Mouse (Mus musculus) midbrain, embryonic 13.5 days (tissue): Measurements from ENCODE around the gene Ispd. TPM values are rescaled to one million over a fixed set of nuclear protein-coding genes. Genes with fewer than 3 reads are reported as not detected.

Experiments
- ATAC-seq: fragments of 200-750 bp; cut with Nextera tagmentation; 2 replicates; pipeline ENCODE4 v1.8.0; 2017; ENCODE audit warnings: mild to moderate bottlenecking, moderate TSS enrichment, moderate library complexity
- H3K27ac ChIP-seq: fragments of 300-500 bp; sonication (generic); 2 replicates; pipeline ENCODE4 v1.5.1; 2015; ENCODE audit warnings: inconsistent platforms, mild to moderate bottlenecking, moderate library complexity
- H3K27me3 ChIP-seq: fragments of 300-500 bp; sonication (generic); 2 replicates; pipeline ENCODE4 v1.6.1; 2015; ENCODE audit warnings: mild to moderate bottlenecking, inconsistent platforms
- H3K36me3 ChIP-seq: fragments of 300-500 bp; sonication (generic); 2 replicates; pipeline ENCODE4 v1.6.1; 2015; ENCODE audit warnings: mild to moderate bottlenecking, inconsistent platforms
- H3K4me1 ChIP-seq: fragments of 300-500 bp; sonication (generic); replicated peaks from 2 replicates; pipeline ENCODE4 v1.6.1; 2015; ENCODE audit warnings: inconsistent platforms
- H3K4me2 ChIP-seq: fragments of 300-500 bp; sonication (generic); replicated peaks from 2 replicates; pipeline ENCODE4 v1.6.1; 2015; ENCODE audit warnings: moderate library complexity, mild to moderate bottlenecking, inconsistent platforms
- H3K4me3 ChIP-seq: fragments of 300-500 bp; sonication (generic); replicated peaks from 2 replicates; pipeline ENCODE4 v1.5.1; 2015; ENCODE audit warnings: mild to moderate bottlenecking, inconsistent platforms
- H3K9ac ChIP-seq: fragments of 300-500 bp; sonication (generic); replicated peaks from 2 replicates; pipeline ENCODE4 v1.6.1; 2015; ENCODE audit warnings: mild to moderate bottlenecking, inconsistent platforms
- H3K9me3 ChIP-seq: fragments of 300-500 bp; sonication (generic); 2 replicates; pipeline ENCODE4 v1.6.1; 2016; ENCODE audit warnings: mild to moderate bottlenecking, inconsistent platforms
- WGBS: fragments of 180-500 bp; shearing (Covaris S2); methylation state at CpG from one replicate; pipeline ENCODE4 v1.1.7; 2015; 5-methylcytosine and 5-hydroxymethylcytosine counted together
- polyA plus RNA-seq: library from polyadenylated mRNA; unstranded; fragments of >200 nt; fragmentation: Nextera tagmentation; extraction: Ambion mirVana; gene quantifications from 2 replicates; pipeline ENCODE4 v1.2.1, GENCODE M21; 2015

Ispd gene
- polyA plus RNA-seq, 1 experiment from 2014 or later, result 10.9 TPM

- Histone ChIP-seq H3K9ac (no peak overlapping the region), H3K36me3 (0 out of 2 replicates have a peak, but pooled peaks cover 4% of the 10 kb centered on the region), H3K4me3 (no peak overlapping the region), H3K4me1 (peaks cover 5% of the 10 kb centered on the region), H3K27me3 (no peaks in the 10 kb centered on the region), H3K4me2 (no peak overlapping the region), H3K27ac (no peak overlapping the region), H3K9me3 (0 out of 2 replicates have a peak, but pooled peaks cover 3% of the 10 kb centered on the region)
- no peak for ATAC-seq
- 90% methylated on average over 4 of the region's 4 CpGs for WGBS
Observed at GRCm38 (mm10) chr12:36386991-36387390, 5.7 kb downstream of the Ispd start.

- H3K27ac ChIP-seq, result no peak overlapping the region
- H3K9ac ChIP-seq, result no peak overlapping the region
- H3K9me3 ChIP-seq, result 0 out of 2 replicates have a peak, but pooled peaks cover 3% of the 10 kb centered on the region
- H3K4me1 ChIP-seq, result no peaks in the 10 kb centered on the region
- 0 out of 2 replicates have a peak, but pooled peaks cover 10% of the 10 kb centered on the region for H3K36me3 ChIP-seq
- 88% methylated on average over 2 of the region's 2 CpGs for WGBS
- ATAC-seq, result no peak
- no peaks in the 10 kb centered on the region for H3K27me3 ChIP-seq
- H3K4me3 ChIP-seq, result no peak overlapping the region
- no peak overlapping the region for H3K4me2 ChIP-seq
Observed at GRCm38 (mm10) chr12:36395115-36395514, 13.9 kb downstream of the Ispd start.

GRCm38 (mm10) chr12:36423677-36424076 is 42.4 kb downstream of the Ispd start:
- H3K27me3 ChIP-seq, result no peaks in the 10 kb centered on the region
- no peaks in the 10 kb centered on the region for H3K4me1 ChIP-seq
- H3K36me3 ChIP-seq, result no peaks in the 10 kb centered on the region
- no peak overlapping the region for H3K9ac ChIP-seq
- no peaks in the 10 kb centered on the region for H3K9me3 ChIP-seq
- no peak overlapping the region for H3K27ac ChIP-seq
- no peak overlapping the region for H3K4me2 ChIP-seq
- 77% methylated on average over 10 of the region's 10 CpGs for WGBS
- ATAC-seq, result no peak
- H3K4me3 ChIP-seq, result no peak overlapping the region

GRCm38 (mm10) chr12:36425258-36425657 is 44.0 kb downstream of the Ispd start:
- Histone ChIP-seq H3K4me2 (no peak overlapping the region), H3K27ac (no peak overlapping the region), H3K4me3 (no peak overlapping the region), H3K4me1 (no peaks in the 10 kb centered on the region), H3K36me3 (no peaks in the 10 kb centered on the region), H3K9me3 (no peaks in the 10 kb centered on the region), H3K27me3 (no peaks in the 10 kb centered on the region), H3K9ac (no peak overlapping the region)
- 85% methylated on average over 7 of the region's 7 CpGs for WGBS
- ATAC-seq, result no peak

- Histone ChIP-seq H3K4me1 (no peaks in the 10 kb centered on the region), H3K27me3 (no peaks in the 10 kb centered on the region), H3K9ac (no peak overlapping the region), H3K36me3 (no peaks in the 10 kb centered on the region), H3K4me3 (no peak overlapping the region), H3K27ac (no peak overlapping the region), H3K9me3 (no peaks in the 10 kb centered on the region), H3K4me2 (no peak overlapping the region)
- 71% methylated on average over 15 of the region's 15 CpGs for WGBS
- no peak for ATAC-seq
Observed at GRCm38 (mm10) chr12:36426163-36427045, 45.2 kb downstream of the Ispd start.

GRCm38 (mm10) chr12:36436956-36437355 is 55.7 kb downstream of the Ispd start:
- Histone ChIP-seq H3K4me1 (no peaks in the 10 kb centered on the region), H3K27me3 (no peaks in the 10 kb centered on the region), H3K9ac (no peak overlapping the region), H3K9me3 (no peaks in the 10 kb centered on the region), H3K4me3 (no peak overlapping the region), H3K27ac (no peak overlapping the region), H3K4me2 (no peak overlapping the region), H3K36me3 (no peaks in the 10 kb centered on the region)
- ATAC-seq, result no peak
- WGBS, result 84% methylated on average over 5 of the region's 5 CpGs

GRCm38 (mm10) chr12:36439396-36439795 is 58.1 kb downstream of the Ispd start:
- H3K4me1 ChIP-seq, result no peaks in the 10 kb centered on the region
- H3K27ac ChIP-seq, result no peak overlapping the region
- H3K9ac ChIP-seq, result no peak overlapping the region
- WGBS, result 91% methylated on average over 8 of the region's 8 CpGs
- H3K4me2 ChIP-seq, result no peak overlapping the region
- ATAC-seq, result no peak
- no peaks in the 10 kb centered on the region for H3K27me3 ChIP-seq
- H3K9me3 ChIP-seq, result no peaks in the 10 kb centered on the region
- no peak overlapping the region for H3K4me3 ChIP-seq
- no peaks in the 10 kb centered on the region for H3K36me3 ChIP-seq

GRCm38 (mm10) chr12:36456002-36456401 is 74.8 kb downstream of the Ispd start:
- H3K9me3 ChIP-seq, result peaks cover 3% of the 10 kb centered on the region; the same call in 1 of the 2 replicates
- H3K4me2 ChIP-seq, result no peak overlapping the region
- no peaks in the 10 kb centered on the region for H3K27me3 ChIP-seq
- no peak overlapping the region for H3K4me3 ChIP-seq
- H3K9ac ChIP-seq, result no peak overlapping the region
- WGBS, result 92% methylated on average over 3 of the region's 3 CpGs
- no peak for ATAC-seq
- no peaks in the 10 kb centered on the region for H3K36me3 ChIP-seq
- no peak overlapping the region for H3K27ac ChIP-seq
- no peaks in the 10 kb centered on the region for H3K4me1 ChIP-seq

GRCm38 (mm10) chr12:36457726-36458125 is 76.5 kb downstream of the Ispd start:
- Histone ChIP-seq H3K9ac (no peak overlapping the region), H3K36me3 (no peaks in the 10 kb centered on the region), H3K27me3 (no peaks in the 10 kb centered on the region), H3K27ac (no peak overlapping the region), H3K4me3 (no peak overlapping the region), H3K4me1 (no peaks in the 10 kb centered on the region), H3K4me2 (no peak overlapping the region), H3K9me3 (no peaks in the 10 kb centered on the region)
- no peak for ATAC-seq
- 81% methylated on average over 2 of the region's 2 CpGs for WGBS

GRCm38 (mm10) chr12:36468325-36469044 is 87.2 kb downstream of the Ispd start:
- Histone ChIP-seq H3K36me3 (no peaks in the 10 kb centered on the region), H3K27me3 (no peaks in the 10 kb centered on the region)
- WGBS, result 93% methylated on average over 6 of the region's 6 CpGs

GRCm38 (mm10) chr12:36471411-36471810 is 90.2 kb downstream of the Ispd start:
- Histone ChIP-seq H3K9ac (no peak overlapping the region), H3K9me3 (no peaks in the 10 kb centered on the region), H3K4me2 (no peak overlapping the region), H3K4me1 (no peaks in the 10 kb centered on the region), H3K27ac (no peak overlapping the region), H3K27me3 (no peaks in the 10 kb centered on the region), H3K4me3 (no peak overlapping the region), H3K36me3 (no peaks in the 10 kb centered on the region)
- 92% methylated on average over 4 of the region's 4 CpGs for WGBS
- ATAC-seq, result no peak

More at GRCm38 (mm10) chr12:36468325-36469044, 87.2 kb downstream of the Ispd start:
- Histone ChIP-seq H3K4me1 (no peaks in the 10 kb centered on the region), H3K9me3 (no peaks in the 10 kb centered on the region), H3K4me3 (no peak overlapping the region), H3K27ac (no peak overlapping the region), H3K9ac (no peak overlapping the region), H3K4me2 (no peak overlapping the region)
- no peak for ATAC-seq

- H3K27ac ChIP-seq, result no peak overlapping the region
- H3K27me3 ChIP-seq, result no peaks in the 10 kb centered on the region
- no peak overlapping the region for H3K4me3 ChIP-seq
- H3K9ac ChIP-seq, result no peak overlapping the region
- H3K36me3 ChIP-seq, result no peaks in the 10 kb centered on the region
- H3K4me1 ChIP-seq, result no peaks in the 10 kb centered on the region
- ATAC-seq, result no peak
- WGBS, result 90% methylated on average over 3 of the region's 3 CpGs
- no peaks in the 10 kb centered on the region for H3K9me3 ChIP-seq
- H3K4me2 ChIP-seq, result no peak overlapping the region
Observed at GRCm38 (mm10) chr12:36474171-36474570, 92.9 kb downstream of the Ispd start.
